Mouse (Mus musculus) limb, embryonic 15.5 days (tissue): ENCODE data around the gene Ripk3. TPM values are rescaled to one million over a fixed set of nuclear protein-coding genes. Genes with fewer than 3 reads are reported as not detected.
A peak's percentile ranks its signal among the peaks of the same experiment; 100 is the strongest.

ENCODE experiments used
- ATAC-seq: fragments of 200-750 bp; cut with Nextera tagmentation; 2 replicates; pipeline ENCODE4 v1.8.0; 2017; ENCODE audit warnings: low read depth, moderate TSS enrichment; ENCODE audit not compliant: insufficient number of reproducible peaks, low FRiP score, low TSS enrichment
- H3K27ac ChIP-seq: fragments of 300-500 bp; sonication (generic); 2 replicates; pipeline ENCODE4 v1.5.1; 2015; ENCODE audit warnings: moderate library complexity, mild to moderate bottlenecking, inconsistent platforms
- H3K27me3 ChIP-seq: fragments of 300-500 bp; sonication (generic); 2 replicates; pipeline ENCODE4 v1.6.1; 2015; ENCODE audit warnings: inconsistent platforms
- H3K36me3 ChIP-seq: fragments of 300-500 bp; sonication (generic); 2 replicates; pipeline ENCODE4 v1.6.1; 2015; ENCODE audit warnings: inconsistent platforms
- H3K4me1 ChIP-seq: fragments of 300-500 bp; sonication (generic); 2 replicates; pipeline ENCODE4 v1.6.1; 2015; ENCODE audit warnings: inconsistent platforms
- H3K4me2 ChIP-seq: fragments of 300-500 bp; sonication (generic); 2 replicates; pipeline ENCODE4 v1.6.1; 2015; ENCODE audit warnings: mild to moderate bottlenecking, inconsistent platforms
- H3K4me3 ChIP-seq: fragments of 300-500 bp; sonication (generic); 2 replicates; pipeline ENCODE4 v1.5.1; 2015; ENCODE audit warnings: mild to moderate bottlenecking, inconsistent platforms
- H3K9ac ChIP-seq: fragments of 300-500 bp; sonication (generic); 2 replicates; pipeline ENCODE4 v1.6.1; 2015; ENCODE audit warnings: inconsistent platforms
- H3K9me3 ChIP-seq: fragments of 300-500 bp; sonication (generic); 2 replicates; pipeline ENCODE4 v1.6.1; 2016; ENCODE audit warnings: inconsistent platforms
- WGBS: fragments of 180-500 bp; shearing (Covaris S2); methylation state at CpG from one replicate; pipeline ENCODE4 v1.1.7; 2015; 5-methylcytosine and 5-hydroxymethylcytosine counted together
- polyA plus RNA-seq: library from polyadenylated mRNA; unstranded; fragments of >200 nt; fragmentation: Nextera tagmentation; extraction: Ambion mirVana; gene quantifications from 2 replicates; pipeline ENCODE4 v1.2.1, GENCODE M21; 2015

Ripk3 gene
- polyA plus RNA-seq: 35.0 and 37.6 TPM in 2 replicates

DNA sequence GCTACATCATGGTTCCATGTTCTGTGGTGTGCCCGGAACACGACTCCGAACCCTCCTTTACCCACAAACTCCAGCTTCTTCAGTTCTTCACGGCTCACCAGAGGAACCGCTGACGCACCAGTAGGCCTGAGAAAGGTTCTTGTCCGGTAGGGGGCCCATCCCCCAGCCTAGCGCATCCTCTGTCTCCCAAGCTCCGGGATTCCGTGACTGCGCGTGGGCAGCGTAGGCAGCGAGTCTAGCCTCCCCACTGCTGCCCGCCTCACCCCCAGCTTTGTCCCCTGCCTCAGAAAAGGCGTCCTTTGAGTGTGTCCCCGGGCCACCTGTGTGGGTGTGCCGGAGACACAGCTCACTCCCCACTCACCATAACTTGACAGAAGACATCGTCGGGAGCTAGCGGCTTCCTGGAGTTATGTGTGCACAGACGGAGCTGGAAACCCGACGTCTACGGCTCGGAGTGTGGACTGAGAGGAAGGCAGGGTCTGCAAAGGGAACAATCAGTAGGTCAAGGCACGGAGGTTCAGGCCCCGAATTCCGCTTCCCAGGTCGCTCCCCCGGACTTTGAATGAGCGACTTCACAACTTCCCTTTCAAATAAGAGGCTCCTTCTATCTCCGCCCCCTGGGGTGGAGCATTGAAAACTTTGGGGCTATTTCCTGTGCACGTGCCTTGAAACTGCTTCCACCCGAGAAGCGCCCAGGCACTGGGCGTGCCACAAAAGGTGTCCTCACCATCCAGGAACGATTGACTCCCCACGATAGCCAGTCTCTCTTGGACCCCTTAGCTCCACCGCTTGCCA is at the start of gene Ripk3:
TSS of gene Ripk3 (minus strand) at position 610 of the 795 bp plus-strand sequence.
- H3K36me3 ChIP-seq: 0 out of 2 replicates have a peak, but pooled peaks cover 3% of the 10 kb centered on the region
- no peak within 1 kb of the TSS for H3K27ac ChIP-seq
- no peaks in the 10 kb centered on the region for H3K9me3 ChIP-seq
- peak within 1 kb of the TSS; percentile 80 for H3K4me2 ChIP-seq
- no peak for ATAC-seq
- peaks cover 16% of the 10 kb centered on the region; the same call in 1 of the 2 replicates for H3K4me1 ChIP-seq
- 5% methylated on average over 40 of the region's 40 CpGs for WGBS
- peak within 1 kb of the TSS; percentile 47 for H3K4me3 ChIP-seq
- peaks cover 36% of the 10 kb centered on the region for H3K27me3 ChIP-seq
- H3K9ac ChIP-seq: peak within 1 kb of the TSS; percentile 51

DNA sequence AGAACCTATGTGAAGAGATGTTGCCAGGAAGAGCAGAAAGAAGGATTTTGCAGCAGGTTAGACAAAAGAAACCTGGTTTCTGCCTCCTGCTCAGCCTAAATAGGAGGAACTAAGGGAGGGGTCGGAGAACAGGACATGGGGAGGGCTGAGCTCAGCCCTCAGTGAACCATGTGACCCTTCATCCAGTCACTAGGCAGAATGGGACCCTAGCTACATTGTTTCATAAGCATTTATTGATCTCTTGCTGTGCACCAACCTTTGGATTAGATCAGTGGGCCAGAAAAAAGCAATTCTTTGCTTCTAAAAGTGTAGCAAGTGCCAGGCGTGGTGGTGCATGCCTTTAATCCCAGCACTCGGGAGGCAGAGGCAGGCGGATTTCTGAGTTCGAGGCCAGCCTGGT is 49.6 kb upstream of the Ripk3 start:
- 89% methylated on average over 5 of the region's 5 CpGs for WGBS
- Histone ChIP-seq H3K9me3 (no peaks in the 10 kb centered on the region), H3K4me3 (no peak overlapping the region)

DNA sequence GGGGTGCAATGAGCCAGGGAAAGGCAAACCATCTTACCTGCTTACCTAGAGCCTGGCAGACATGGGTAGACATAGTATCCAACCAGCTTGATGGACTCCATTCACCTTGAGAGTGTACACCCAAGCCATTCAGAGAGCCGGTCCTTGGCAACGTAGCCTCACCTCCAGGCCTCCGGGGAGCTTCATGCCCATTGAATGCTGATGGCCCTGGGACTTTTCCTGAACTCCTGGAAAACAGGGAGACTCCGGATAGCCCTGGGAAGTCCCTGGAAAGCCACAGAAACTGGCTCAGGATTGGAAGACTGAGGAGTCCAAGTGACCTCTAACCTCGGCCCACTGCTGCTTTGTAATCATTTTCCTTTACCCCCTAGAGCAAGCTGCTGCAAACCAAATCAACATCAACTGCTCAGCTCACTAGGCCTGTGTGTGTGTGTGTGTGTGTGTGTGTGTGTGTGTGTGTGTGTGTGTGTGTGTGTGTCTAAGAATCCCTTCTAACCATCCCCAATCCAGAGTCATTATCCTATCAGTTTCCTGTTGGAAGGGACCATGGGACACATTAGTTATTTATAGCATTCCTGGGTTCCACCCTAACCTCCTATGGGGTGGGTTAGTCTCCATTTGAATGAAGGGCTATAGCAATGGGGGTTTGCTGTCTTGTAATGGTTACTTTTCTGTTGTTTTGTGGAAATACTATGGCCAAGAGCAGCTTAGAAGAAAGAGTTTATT is 46.3 kb upstream of the Ripk3 start:
- ATAC-seq: no peak
- Histone ChIP-seq H3K36me3 (peaks cover 34% of the 10 kb centered on the region), H3K9me3 (no peaks in the 10 kb centered on the region), H3K9ac (no peak overlapping the region), H3K27ac (no peak overlapping the region), H3K27me3 (no peaks in the 10 kb centered on the region), H3K4me3 (no peak overlapping the region), H3K4me2 (no peak overlapping the region), H3K4me1 (peaks cover 42% of the 10 kb centered on the region)
- WGBS: 72% methylated on average over 5 of the region's 5 CpGs

More for the DNA sequence above, 49.6 kb upstream of the Ripk3 start:
- H3K27me3 ChIP-seq: no peaks in the 10 kb centered on the region
- peaks cover 29% of the 10 kb centered on the region for H3K4me1 ChIP-seq
- no peak overlapping the region for H3K27ac ChIP-seq
- H3K36me3 ChIP-seq: peaks cover 7% of the 10 kb centered on the region; the same call in 1 of the 2 replicates
- ATAC-seq: no peak
- no peak overlapping the region for H3K4me2 ChIP-seq
- no peak overlapping the region for H3K9ac ChIP-seq

DNA sequence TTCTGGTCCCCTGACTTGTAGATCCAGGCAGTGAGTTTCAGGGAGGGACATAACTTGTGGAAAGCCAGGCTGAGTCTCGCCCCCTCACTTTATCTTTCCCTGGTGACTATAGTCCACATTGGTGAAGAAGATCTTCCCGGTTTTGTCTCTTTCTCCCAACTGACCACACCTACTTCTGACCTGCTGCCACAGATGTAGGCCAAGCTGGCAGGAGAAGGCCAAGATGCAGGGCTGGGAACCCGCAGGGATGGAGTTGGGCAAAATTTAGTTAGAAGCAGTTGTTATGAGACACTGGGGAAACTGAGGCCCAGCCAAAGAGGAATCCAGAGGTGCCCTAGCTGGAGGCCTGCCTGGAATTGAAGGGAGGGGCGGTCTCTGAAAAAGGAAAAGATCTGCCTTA is 44.5 kb upstream of the Ripk3 start:
- Histone ChIP-seq H3K27me3 (no peaks in the 10 kb centered on the region), H3K4me2 (no peak overlapping the region), H3K9ac (no peak overlapping the region), H3K4me1 (peaks cover 53% of the 10 kb centered on the region), H3K4me3 (no peak overlapping the region), H3K9me3 (no peaks in the 10 kb centered on the region), H3K36me3 (peaks cover 52% of the 10 kb centered on the region), H3K27ac (0 out of 2 replicates have a peak overlapping the region, but pooled peaks have one; percentile 33)
- WGBS: 83% methylated on average over 4 of the region's 4 CpGs
- ATAC-seq: no peak

DNA sequence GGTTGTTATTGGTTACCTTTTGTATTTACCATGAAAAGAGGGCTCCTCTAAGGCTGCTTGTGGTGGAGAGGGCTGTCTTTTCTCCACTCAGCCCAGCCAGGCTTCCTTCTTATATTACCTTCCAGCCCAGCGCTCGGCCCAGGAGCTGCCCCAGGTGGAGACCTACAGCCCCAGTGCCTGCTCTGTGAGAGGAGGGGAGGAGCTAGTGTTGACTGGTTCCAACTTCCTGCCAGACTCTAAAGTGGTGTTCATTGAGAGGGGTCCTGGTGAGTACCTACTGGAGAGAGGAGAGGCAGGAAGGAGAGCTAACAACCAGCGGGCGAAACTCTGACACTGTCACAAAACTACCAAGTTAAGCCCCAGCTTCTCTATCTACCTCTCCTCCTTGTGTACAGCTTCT is 41.7 kb upstream of the Ripk3 start:
- no peaks in the 10 kb centered on the region for H3K9me3 ChIP-seq
- no peak overlapping the region for H3K27ac ChIP-seq
- no peak for ATAC-seq
- 77% methylated on average over 4 of the region's 4 CpGs for WGBS
- H3K9ac ChIP-seq: no peak overlapping the region
- H3K27me3 ChIP-seq: no peaks in the 10 kb centered on the region
- H3K4me2 ChIP-seq: no peak overlapping the region
- no peak overlapping the region for H3K4me3 ChIP-seq
- H3K4me1 ChIP-seq: peaks cover 65% of the 10 kb centered on the region
- peaks cover 63% of the 10 kb centered on the region for H3K36me3 ChIP-seq

DNA sequence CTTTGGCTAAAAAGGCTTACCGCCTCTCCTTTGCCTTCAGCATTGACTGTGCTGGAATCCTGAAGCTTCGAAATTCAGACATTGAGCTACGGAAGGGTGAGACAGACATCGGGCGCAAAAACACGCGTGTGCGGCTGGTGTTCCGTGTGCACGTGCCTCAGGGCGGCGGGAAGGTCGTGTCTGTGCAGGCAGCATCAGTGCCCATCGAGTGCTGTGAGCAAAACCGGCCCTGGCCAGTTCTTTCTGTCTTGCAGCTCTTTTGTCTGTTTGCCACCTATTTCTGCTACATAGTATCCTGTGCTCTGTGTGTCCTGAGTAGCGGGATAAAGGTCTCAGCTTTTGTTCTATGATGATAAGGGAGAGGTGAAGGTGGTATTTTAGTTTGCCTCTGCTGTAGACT is 41.2 kb upstream of the Ripk3 start:
- ATAC-seq: no peak
- Histone ChIP-seq H3K9ac (no peak overlapping the region), H3K4me3 (no peak overlapping the region), H3K4me2 (no peak overlapping the region), H3K36me3 (peaks cover 63% of the 10 kb centered on the region), H3K27ac (no peak overlapping the region), H3K9me3 (no peaks in the 10 kb centered on the region), H3K4me1 (peaks cover 60% of the 10 kb centered on the region), H3K27me3 (no peaks in the 10 kb centered on the region)
- WGBS: 85% methylated on average over 16 of the region's 16 CpGs

DNA sequence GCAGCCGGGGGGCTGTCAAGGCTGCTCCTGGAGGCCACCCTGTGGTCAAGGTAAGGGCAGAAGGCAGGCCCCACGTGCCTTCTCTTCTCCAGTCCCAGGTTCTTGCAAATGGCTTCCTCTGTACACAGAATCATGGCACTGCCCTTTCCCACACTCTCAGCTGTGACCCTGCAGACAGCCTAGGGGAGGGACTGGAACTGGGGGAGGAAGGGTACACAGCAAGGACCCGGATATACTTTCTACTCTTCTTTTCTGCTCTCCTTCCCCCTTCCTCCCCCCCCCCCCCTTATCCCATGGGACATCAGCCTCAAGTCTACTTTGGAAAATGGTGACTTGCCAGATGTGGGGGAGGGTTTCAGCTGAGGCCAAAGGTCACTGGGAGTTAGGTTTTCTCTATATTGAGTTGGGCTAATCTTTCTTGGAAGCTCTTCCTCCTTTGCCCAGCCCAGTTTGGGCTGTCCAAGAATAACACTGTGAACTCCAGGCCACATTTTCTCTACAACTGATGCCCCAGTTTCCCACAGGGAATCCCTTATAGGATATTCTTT is 40.1 kb upstream of the Ripk3 start:
- 47% methylated on average over 3 of the region's 3 CpGs for WGBS
- ATAC-seq: no peak
- 0 out of 2 replicates have a peak overlapping the region, but pooled peaks have one; percentile 26 for H3K4me2 ChIP-seq
- H3K9ac ChIP-seq: no peak overlapping the region
- H3K27ac ChIP-seq: 0 out of 2 replicates have a peak overlapping the region, but pooled peaks have one; percentile 17
- H3K4me3 ChIP-seq: no peak overlapping the region
- no peaks in the 10 kb centered on the region for H3K9me3 ChIP-seq
- peaks cover 60% of the 10 kb centered on the region for H3K36me3 ChIP-seq
- H3K27me3 ChIP-seq: no peaks in the 10 kb centered on the region
- H3K4me1 ChIP-seq: peaks cover 56% of the 10 kb centered on the region

DNA sequence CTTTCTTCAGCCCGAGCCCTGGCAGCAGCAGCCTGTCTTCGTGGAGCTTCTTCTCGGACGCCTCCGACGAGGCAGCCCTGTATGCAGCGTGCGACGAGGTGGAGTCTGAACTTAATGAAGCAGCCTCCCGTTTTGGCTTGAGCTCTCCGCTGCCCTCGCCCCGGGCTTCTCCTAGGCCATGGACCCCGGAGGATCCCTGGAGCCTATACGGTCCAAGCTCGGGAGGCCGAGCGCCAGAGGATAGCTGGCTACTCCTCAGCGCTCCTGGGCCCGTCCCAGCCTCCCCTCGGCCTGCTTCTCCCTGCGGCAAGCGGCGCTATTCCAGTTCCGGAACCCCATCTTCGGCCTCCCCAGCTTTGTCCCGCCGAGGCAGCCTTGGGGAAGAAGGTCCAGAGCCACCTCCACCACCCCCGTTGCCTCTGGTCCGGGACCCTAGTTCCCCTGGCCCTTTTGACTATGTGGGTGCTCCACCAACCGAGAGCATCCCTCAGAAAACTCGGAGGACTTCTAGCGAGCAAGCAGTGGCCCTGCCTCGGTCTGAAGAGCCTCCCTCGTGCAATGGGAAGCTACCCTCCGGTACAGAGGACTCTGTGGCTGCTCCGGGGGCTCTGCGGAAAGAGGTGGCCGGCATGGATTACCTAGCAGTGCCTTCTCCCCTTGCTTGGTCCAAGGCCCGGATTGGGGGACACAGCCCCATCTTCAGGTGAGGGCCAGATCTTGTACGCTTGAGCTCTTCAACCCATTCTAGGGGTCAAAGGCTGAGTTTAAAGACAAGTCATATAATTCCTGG is 38.1 kb upstream of the Ripk3 start:
- H3K9ac ChIP-seq: peak overlapping the region; percentile 82
- peak overlapping the region; percentile 75 for H3K4me2 ChIP-seq
- no peak for ATAC-seq
- peaks cover 47% of the 10 kb centered on the region for H3K36me3 ChIP-seq
- peak overlapping the region; percentile 72 for H3K4me3 ChIP-seq
- no peaks in the 10 kb centered on the region for H3K9me3 ChIP-seq
- 13% methylated on average over 41 of the region's 41 CpGs for WGBS
- peaks cover 49% of the 10 kb centered on the region for H3K4me1 ChIP-seq
- H3K27me3 ChIP-seq: no peaks in the 10 kb centered on the region
- peak overlapping the region; percentile 99 for H3K27ac ChIP-seq

DNA sequence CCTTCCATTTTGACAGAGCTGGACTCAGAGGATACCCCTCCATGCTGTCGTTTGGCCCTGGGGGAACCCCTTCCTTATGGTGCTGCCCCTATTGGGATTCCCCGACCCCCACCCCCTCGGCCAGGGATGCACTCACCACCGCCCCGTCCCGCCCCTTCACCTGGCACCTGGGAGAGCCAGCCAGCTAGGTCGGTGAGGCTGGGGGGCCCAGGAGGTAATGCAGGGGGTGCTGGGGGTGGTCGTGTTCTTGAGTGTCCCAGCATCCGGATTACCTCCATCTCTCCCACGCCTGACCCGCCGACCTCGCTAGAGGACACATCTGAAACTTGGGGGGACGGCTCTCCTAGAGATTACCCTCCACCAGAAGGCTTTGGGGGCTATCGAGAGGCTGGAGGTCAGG is 37.5 kb upstream of the Ripk3 start:
- 3% methylated on average over 15 of the region's 15 CpGs for WGBS
- no peak for ATAC-seq
- H3K4me1 ChIP-seq: peaks cover 49% of the 10 kb centered on the region

DNA sequence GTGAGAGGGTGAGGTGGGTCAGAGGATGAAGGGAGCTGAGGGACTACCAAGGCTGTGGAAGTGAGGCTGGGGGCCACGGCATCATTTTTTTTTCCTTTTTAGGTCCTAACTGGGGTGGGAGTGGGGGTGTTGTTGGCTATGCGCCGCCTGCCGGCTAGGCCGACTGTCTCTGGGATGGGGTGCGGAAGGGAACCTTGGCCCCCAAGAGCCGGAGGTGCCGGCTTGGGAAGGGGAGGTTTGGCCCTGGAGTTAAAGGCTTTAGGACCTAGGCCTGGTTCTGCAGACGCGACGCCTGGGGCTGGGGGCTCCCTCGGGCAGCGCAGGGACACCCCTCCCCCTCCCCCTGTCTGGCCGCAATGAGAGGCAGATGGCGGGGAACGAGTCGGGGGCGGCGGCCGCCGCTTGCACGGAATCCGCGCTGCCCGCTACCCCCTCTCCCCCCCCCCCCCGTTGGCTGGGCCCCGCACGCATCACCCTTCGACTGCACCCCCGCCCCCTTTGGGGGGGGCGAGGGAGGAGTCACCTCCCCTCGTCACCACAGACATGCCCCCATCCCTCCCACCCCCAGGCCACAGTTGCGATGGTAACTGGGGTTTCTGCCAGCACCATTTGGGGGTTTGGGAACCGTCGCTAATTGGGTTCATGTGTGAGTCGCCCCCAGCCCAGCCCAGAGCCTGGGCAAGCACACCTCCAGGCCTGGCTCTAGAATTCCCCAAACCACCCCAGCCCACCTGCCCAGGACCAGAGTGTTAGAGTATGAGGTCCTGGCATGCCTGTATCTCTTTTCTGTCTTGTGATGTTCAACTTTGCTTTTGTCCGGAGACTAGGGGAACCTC is 36.8 kb upstream of the Ripk3 start:
- H3K9ac ChIP-seq: peak overlapping the region; percentile 82
- H3K4me2 ChIP-seq: peak overlapping the region; percentile 75
- peaks cover 49% of the 10 kb centered on the region for H3K4me1 ChIP-seq
- peak overlapping the region; percentile 99 for H3K27ac ChIP-seq
- peaks cover 34% of the 10 kb centered on the region for H3K36me3 ChIP-seq
- H3K9me3 ChIP-seq: no peaks in the 10 kb centered on the region
- H3K4me3 ChIP-seq: peak overlapping the region; percentile 72
- H3K27me3 ChIP-seq: no peaks in the 10 kb centered on the region
- under 1% methylated on average over 20 of the region's 37 CpGs for WGBS
- ATAC-seq: peak; percentile 12; the same call in 1 of the 2 replicates

More for the DNA sequence above, 37.5 kb upstream of the Ripk3 start:
- Histone ChIP-seq H3K27ac (peak overlapping the region; percentile 99), H3K4me3 (peak overlapping the region; percentile 72), H3K4me2 (peak overlapping the region; percentile 75), H3K9ac (peak overlapping the region; percentile 82; the same call in 1 of the 2 replicates), H3K36me3 (peaks cover 41% of the 10 kb centered on the region), H3K9me3 (no peaks in the 10 kb centered on the region), H3K27me3 (no peaks in the 10 kb centered on the region)
